Mouse (Mus musculus): ENCODE data around the gene Xirp1. TPM values are rescaled to one million over a fixed set of nuclear protein-coding genes. Genes with fewer than 3 reads are reported as not detected.
A peak's percentile ranks its signal among the peaks of the same experiment; 100 is the strongest.
"Not testable (repeated sequence)": the region's sequence is repeated elsewhere in the genome, so short reads cannot be mapped to it uniquely, and the experiment has no call there.

Xirp1 gene
- polyA plus RNA-seq, 1 experiment = 0.04 TPM

- no peak for DNase-seq (ENCODE audit: extremely low spot score in 1 of 2, low spot score in 1 of 2)
Measured at GRCm38 (mm10) chr9:120021164-120021563, 2.2 kb downstream of the Xirp1 start.

- DNase-seq (ENCODE audit: extremely low spot score in 1 of 2, low spot score in 1 of 2) = peak; percentile 49 to 91
Measured at GRCm38 (mm10) chr9:120020285-120020890, 3.0 kb downstream of the Xirp1 start.

- no peak for DNase-seq (ENCODE audit: extremely low spot score in 1 of 2, low spot score in 1 of 2)
Measured at GRCm38 (mm10) chr9:120016956-120017355, 6.4 kb downstream of the Xirp1 start.

- no peak for DNase-seq (ENCODE audit: extremely low spot score in 1 of 2, low spot score in 1 of 2)
Measured at GRCm38 (mm10) chr9:120014828-120015227, 8.6 kb downstream of the Xirp1 start.

- no peak for DNase-seq (ENCODE audit: extremely low spot score in 1 of 2, low spot score in 1 of 2)
Measured at GRCm38 (mm10) chr9:120013251-120013820, 10.1 kb downstream of the Xirp1 start.

- DNase-seq (ENCODE audit: extremely low spot score in 1 of 2, low spot score in 1 of 2) = peak; percentile 34 to 57
Measured at GRCm38 (mm10) chr9:120012781-120013180, 10.6 kb downstream of the Xirp1 start.

GRCm38 (mm10) chr9:120012161-120012560 is 11.2 kb downstream of the Xirp1 start:
- DNase-seq (ENCODE audit: extremely low spot score in 1 of 2, low spot score in 1 of 2) = not testable (repeated sequence)

- peak; percentile 63 to 80 for DNase-seq (ENCODE audit: extremely low spot score in 1 of 2, low spot score in 1 of 2)
Measured at GRCm38 (mm10) chr9:120011533-120011932, 11.9 kb downstream of the Xirp1 start.

GRCm38 (mm10) chr9:120010781-120011511 is 12.5 kb downstream of the Xirp1 start:
- peak; percentile 89 to 98 for DNase-seq (ENCODE audit: extremely low spot score in 1 of 2, low spot score in 1 of 2)

GRCm38 (mm10) chr9:120009871-120010270 is 13.5 kb downstream of the Xirp1 start:
- no peak for DNase-seq (ENCODE audit: extremely low spot score in 1 of 2, low spot score in 1 of 2)

- no peak for DNase-seq (ENCODE audit: extremely low spot score in 1 of 2, low spot score in 1 of 2)
Measured at GRCm38 (mm10) chr9:120009226-120009841, 14.1 kb downstream of the Xirp1 start.

GRCm38 (mm10) chr9:120007833-120008232 is 15.6 kb downstream of the Xirp1 start:
- no peak for DNase-seq (ENCODE audit: extremely low spot score in 1 of 2, low spot score in 1 of 2)

- DNase-seq (ENCODE audit: extremely low spot score in 1 of 2, low spot score in 1 of 2) = no peak
Measured at GRCm38 (mm10) chr9:120005936-120006335, 17.5 kb downstream of the Xirp1 start.

- DNase-seq (ENCODE audit: extremely low spot score in 1 of 2, low spot score in 1 of 2) = no peak
Measured at GRCm38 (mm10) chr9:120002893-120003292, 20.5 kb downstream of the Xirp1 start.

GRCm38 (mm10) chr9:120001945-120002725 is 21.3 kb downstream of the Xirp1 start:
- DNase-seq (ENCODE audit: extremely low spot score in 1 of 2, low spot score in 1 of 2) = peak in 1 of 2 experiments; percentile 87

GRCm38 (mm10) chr9:120000761-120001160 is 22.6 kb downstream of the Xirp1 start:
- DNase-seq (ENCODE audit: extremely low spot score in 1 of 2, low spot score in 1 of 2) = no peak

GRCm38 (mm10) chr9:119999636-120000035 is 23.8 kb downstream of the Xirp1 start:
- no peak for DNase-seq (ENCODE audit: extremely low spot score in 1 of 2, low spot score in 1 of 2)

- no peak for DNase-seq (ENCODE audit: extremely low spot score in 1 of 2, low spot score in 1 of 2)
Measured at GRCm38 (mm10) chr9:119998776-119999175, 24.6 kb downstream of the Xirp1 start.

- no peak for DNase-seq (ENCODE audit: extremely low spot score in 1 of 2, low spot score in 1 of 2)
Measured at GRCm38 (mm10) chr9:119996080-119996479, 27.3 kb downstream of the Xirp1 start.

- DNase-seq (ENCODE audit: extremely low spot score in 1 of 2, low spot score in 1 of 2) = no peak
Measured at GRCm38 (mm10) chr9:119994207-119994606, 29.2 kb downstream of the Xirp1 start.

All from frontal cortex, adult 2 months (tissue).